Mouse (Mus musculus) megakaryocyte, embryonic 14.5 days (primary cell): ENCODE measurements around the gene Trim44. TPM values are rescaled to one million over a fixed set of nuclear protein-coding genes. Genes with fewer than 3 reads are reported as not detected.

ENCODE experiments used
- H3K27me3 ChIP-seq: replicated peaks from 2 replicates; pipeline ENCODE3; 2012; ENCODE audit warnings: inconsistent platforms
- H3K36me3 ChIP-seq: replicated peaks from 2 replicates; pipeline ENCODE3; 2012; ENCODE audit warnings: low read length, inconsistent platforms, mixed read lengths
- H3K4me1 ChIP-seq: 2 replicates; pipeline ENCODE4 v1.6.1; 2012; ENCODE audit warnings: inconsistent platforms
- H3K4me3 ChIP-seq: replicated peaks from 2 replicates; pipeline ENCODE3; 2012; ENCODE audit warnings: moderate library complexity, mild to moderate bottlenecking, inconsistent platforms
- H3K9me3 ChIP-seq: 2 replicates; pipeline ENCODE4 v1.6.1; 2012; ENCODE audit warnings: inconsistent platforms
- FLI1 ChIP-seq: IDR thresholded peaks from 2 replicates; pipeline ENCODE4 v1.6.1; 2012; ENCODE audit warnings: low read length, inconsistent platforms, mixed read lengths
- GATA1 ChIP-seq: IDR thresholded peaks from 3 replicates; pipeline ENCODE4 v1.6.1; 2012; ENCODE audit warnings: mixed read lengths, low read length, inconsistent platforms, borderline replicate concordance
- polyA plus RNA-seq: library from polyadenylated mRNA; stranded (reverse); fragments of >175 nt; gene quantifications from 2 replicates; pipeline ENCODE4 v1.2.3, GENCODE M21; 2012; ENCODE audit warnings: low replicate concordance; ENCODE audit not compliant: insufficient read depth

Gene Trim44
- polyA plus RNA-seq, 1 experiment = 3.5 TPM

- H3K36me3 ChIP-seq = no peaks in the 10 kb centered on the region
- no peaks in the 10 kb centered on the region for H3K9me3 ChIP-seq
- peaks cover 66% of the 10 kb centered on the region for H3K27me3 ChIP-seq
- H3K4me3 ChIP-seq = no peak overlapping the region
- no peak for TF ChIP-seq FLI1
- no peak for TF ChIP-seq GATA1
- H3K4me1 ChIP-seq = peaks cover 24% of the 10 kb centered on the region
These were observed 39.2 kb upstream of the Trim44 start for GRCm38 (mm10) chr2:102446851-102447250.

GRCm38 (mm10) chr2:102437357-102438030, 29.9 kb upstream of the Trim44 start:
- H3K27me3 ChIP-seq = peaks cover 30% of the 10 kb centered on the region

GRCm38 (mm10) chr2:102433879-102434278, 26.3 kb upstream of the Trim44 start:
- Histone ChIP-seq H3K27me3 (peaks cover 26% of the 10 kb centered on the region), H3K4me3 (no peak overlapping the region), H3K4me1 (no peaks in the 10 kb centered on the region), H3K9me3 (no peaks in the 10 kb centered on the region), H3K36me3 (no peaks in the 10 kb centered on the region)
- no peak for TF ChIP-seq FLI1
- no peak for TF ChIP-seq GATA1

More at GRCm38 (mm10) chr2:102437357-102438030, 29.9 kb upstream of the Trim44 start:
- no peaks in the 10 kb centered on the region for H3K36me3 ChIP-seq
- H3K4me3 ChIP-seq = no peak overlapping the region
- no peaks in the 10 kb centered on the region for H3K4me1 ChIP-seq
- TF ChIP-seq GATA1 (no peak), FLI1 (no peak)
- no peaks in the 10 kb centered on the region for H3K9me3 ChIP-seq

- Histone ChIP-seq H3K27me3 (peaks cover 18% of the 10 kb centered on the region), H3K4me1 (no peaks in the 10 kb centered on the region), H3K9me3 (no peaks in the 10 kb centered on the region), H3K36me3 (no peaks in the 10 kb centered on the region), H3K4me3 (no peak overlapping the region)
- no peak for TF ChIP-seq FLI1
These were observed 23.5 kb upstream of the Trim44 start for GRCm38 (mm10) chr2:102431084-102431483.

GRCm38 (mm10) chr2:102427974-102428373, 20.3 kb upstream of the Trim44 start:
- H3K4me3 ChIP-seq = no peak overlapping the region
- H3K27me3 ChIP-seq = peaks cover 10% of the 10 kb centered on the region
- H3K4me1 ChIP-seq = no peaks in the 10 kb centered on the region
- H3K9me3 ChIP-seq = no peaks in the 10 kb centered on the region
- H3K36me3 ChIP-seq = no peaks in the 10 kb centered on the region
- no peak for TF ChIP-seq GATA1
- TF ChIP-seq FLI1 = no peak

- Histone ChIP-seq H3K27me3 (peaks cover 10% of the 10 kb centered on the region), H3K9me3 (no peaks in the 10 kb centered on the region), H3K36me3 (no peaks in the 10 kb centered on the region), H3K4me3 (no peak overlapping the region), H3K4me1 (no peaks in the 10 kb centered on the region)
- no peak for TF ChIP-seq FLI1
- no peak for TF ChIP-seq GATA1
These were observed 18.8 kb upstream of the Trim44 start for GRCm38 (mm10) chr2:102426434-102426833.

GRCm38 (mm10) chr2:102416149-102416743, 8.6 kb upstream of the Trim44 start:
- TF ChIP-seq GATA1 (no peak), FLI1 (no peak)

GRCm38 (mm10) chr2:102412738-102413137, 5.1 kb upstream of the Trim44 start:
- TF ChIP-seq GATA1 = no peak
- TF ChIP-seq FLI1 = no peak
- H3K27me3 ChIP-seq = peaks cover 4% of the 10 kb centered on the region
- no peaks in the 10 kb centered on the region for H3K36me3 ChIP-seq
- H3K9me3 ChIP-seq = no peaks in the 10 kb centered on the region
- H3K4me1 ChIP-seq = peaks cover 10% of the 10 kb centered on the region; the same call in 1 of the 2 replicates
- no peak overlapping the region for H3K4me3 ChIP-seq

More at GRCm38 (mm10) chr2:102416149-102416743, 8.6 kb upstream of the Trim44 start:
- Histone ChIP-seq H3K27me3 (peaks cover 8% of the 10 kb centered on the region), H3K4me1 (peaks cover 8% of the 10 kb centered on the region; the same call in 1 of the 2 replicates), H3K36me3 (no peaks in the 10 kb centered on the region), H3K9me3 (no peaks in the 10 kb centered on the region; the same call in 1 of the 2 replicates), H3K4me3 (no peak overlapping the region)

- H3K9me3 ChIP-seq = no peaks in the 10 kb centered on the region
- peaks cover 4% of the 10 kb centered on the region for H3K27me3 ChIP-seq
- H3K4me1 ChIP-seq = peaks cover 21% of the 10 kb centered on the region; the same call in 1 of the 2 replicates
- TF ChIP-seq FLI1 (no peak), GATA1 (no peak)
- no peaks in the 10 kb centered on the region for H3K36me3 ChIP-seq
- H3K4me3 ChIP-seq = no peak overlapping the region
These were observed 3.0 kb upstream of the Trim44 start for GRCm38 (mm10) chr2:102410615-102411014.

- TF ChIP-seq FLI1 = no peak
- TF ChIP-seq GATA1 = no peak
- Histone ChIP-seq H3K9me3 (no peaks in the 10 kb centered on the region), H3K4me1 (peaks cover 21% of the 10 kb centered on the region; the same call in 1 of the 2 replicates), H3K36me3 (no peaks in the 10 kb centered on the region), H3K27me3 (peaks cover 3% of the 10 kb centered on the region), H3K4me3 (no peak overlapping the region)
These were observed 2.1 kb upstream of the Trim44 start for GRCm38 (mm10) chr2:102409741-102410140.
